Mouse (Mus musculus) hindbrain, embryonic 14.5 days (tissue): ENCODE data around the gene Snap91. TPM values are rescaled to one million over a fixed set of nuclear protein-coding genes. Genes with fewer than 3 reads are reported as not detected.

Experiments
- ATAC-seq: fragments of 200-750 bp; cut with Nextera tagmentation; 2 replicates; pipeline ENCODE4 v1.8.0; 2017; ENCODE audit warnings: moderate number of reproducible peaks, mild to moderate bottlenecking, moderate TSS enrichment, moderate library complexity; ENCODE audit not compliant: low FRiP score
- DNase-seq: peaks from one replicate; pipeline ENCODE4 v3.0.0-alpha.2; 2015; ENCODE audit warnings: low spot score
- H3K27ac ChIP-seq: fragments of 300-500 bp; sonication (generic); 2 replicates; pipeline ENCODE4 v1.5.1; 2014; ENCODE audit warnings: mild to moderate bottlenecking, moderate library complexity
- H3K27me3 ChIP-seq: fragments of 300-500 bp; sonication (generic); 2 replicates; pipeline ENCODE4 v1.6.1; 2014; ENCODE audit warnings: mild to moderate bottlenecking, low read length, mixed read lengths; ENCODE audit not compliant: control insufficient read depth, insufficient read depth
- H3K36me3 ChIP-seq: fragments of 300-500 bp; sonication (generic); replicated peaks from 2 replicates; pipeline ENCODE4 v1.6.1; 2014; ENCODE audit not compliant: control insufficient read depth, insufficient read depth
- H3K4me1 ChIP-seq: fragments of 300-500 bp; sonication (generic); replicated peaks from 2 replicates; pipeline ENCODE4 v1.6.1; 2014; ENCODE audit warnings: antibody characterized with exemption, low read length, mixed read lengths; ENCODE audit not compliant: control insufficient read depth, insufficient read depth
- H3K4me2 ChIP-seq: fragments of 300-500 bp; sonication (generic); replicated peaks from 2 replicates; pipeline ENCODE4 v1.6.1; 2014; ENCODE audit warnings: mild to moderate bottlenecking, moderate library complexity
- H3K4me3 ChIP-seq: fragments of 300-500 bp; sonication (generic); replicated peaks from 2 replicates; pipeline ENCODE4 v1.5.1; 2014; ENCODE audit warnings: mild to moderate bottlenecking, low read length
- H3K9ac ChIP-seq: fragments of 300-500 bp; sonication (generic); 2 replicates; pipeline ENCODE4 v1.6.1; 2014
- H3K9me3 ChIP-seq: fragments of 300-500 bp; sonication (generic); 2 replicates; pipeline ENCODE4 v1.6.1; 2016; ENCODE audit warnings: low read length; ENCODE audit not compliant: control insufficient read depth
- WGBS: fragments of 180-500 bp; shearing (Covaris S2); extraction: QIAGEN DNeasy Blood & Tissue Kit; methylation state at CpG from one replicate; pipeline ENCODE4 v1.1.7; 2014; 5-methylcytosine and 5-hydroxymethylcytosine counted together
- polyA plus RNA-seq: library from polyadenylated mRNA; unstranded; fragments of >200 nt; fragmentation: Nextera tagmentation; extraction: Ambion mirVana; gene quantifications from 2 replicates; pipeline ENCODE4 v1.2.1, GENCODE M21; 2014

Snap91 gene
- polyA plus RNA-seq, 1 experiment from 2014 or later: 92.3 TPM

DNA sequence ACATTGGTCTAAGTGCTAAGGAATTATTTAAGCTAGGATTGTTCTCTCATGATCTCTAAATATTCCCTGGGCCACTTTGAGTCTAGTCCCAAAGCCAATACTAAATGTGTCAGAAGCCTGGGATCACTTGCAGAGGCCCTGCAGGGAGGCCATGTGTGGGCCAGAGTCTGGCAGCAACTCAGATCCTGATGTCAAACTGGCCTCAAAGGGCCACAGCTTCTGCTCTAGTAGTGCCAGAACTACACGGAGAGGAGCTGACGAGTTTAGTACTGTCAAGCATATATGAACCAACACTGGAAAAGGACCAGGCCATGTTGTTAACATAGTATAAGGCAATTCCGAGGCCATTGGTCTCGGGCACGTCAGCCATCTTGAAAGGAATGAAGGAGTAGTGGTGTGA lies 82.3 kb downstream of the Snap91 start:
- no peaks in the 10 kb centered on the region for H3K27me3 ChIP-seq
- no peak overlapping the region for H3K27ac ChIP-seq
- H3K4me3 ChIP-seq: no peak overlapping the region
- peaks cover 46% of the 10 kb centered on the region for H3K36me3 ChIP-seq
- DNase-seq (no peak), ATAC-seq (no peak)
- WGBS: 93% methylated on average over 5 of the region's 5 CpGs
- H3K4me2 ChIP-seq: no peak overlapping the region
- no peaks in the 10 kb centered on the region for H3K4me1 ChIP-seq
- no peak overlapping the region for H3K9ac ChIP-seq
- no peaks in the 10 kb centered on the region for H3K9me3 ChIP-seq

GRCm38 (mm10) chr9:86797553-86797952 lies 82.9 kb downstream of the Snap91 start:
- ATAC-seq (no peak), DNase-seq (no peak)
- no peak overlapping the region for H3K4me3 ChIP-seq
- H3K27me3 ChIP-seq: no peaks in the 10 kb centered on the region
- no peaks in the 10 kb centered on the region for H3K9me3 ChIP-seq
- no peak overlapping the region for H3K9ac ChIP-seq
- 87% methylated on average over 4 of the region's 4 CpGs for WGBS
- no peak overlapping the region for H3K4me2 ChIP-seq
- no peak overlapping the region for H3K27ac ChIP-seq
- no peaks in the 10 kb centered on the region for H3K4me1 ChIP-seq
- peaks cover 44% of the 10 kb centered on the region for H3K36me3 ChIP-seq

- WGBS: 70% methylated on average over 3 of the region's 3 CpGs
- no peak for DNase-seq
- no peak overlapping the region for H3K4me2 ChIP-seq
- H3K27me3 ChIP-seq: no peaks in the 10 kb centered on the region
- H3K36me3 ChIP-seq: peaks cover 52% of the 10 kb centered on the region
- no peak overlapping the region for H3K9ac ChIP-seq
- no peak overlapping the region for H3K4me3 ChIP-seq
- ATAC-seq: no peak
- no peaks in the 10 kb centered on the region for H3K4me1 ChIP-seq
- H3K27ac ChIP-seq: no peak overlapping the region
- H3K9me3 ChIP-seq: no peaks in the 10 kb centered on the region
Observed at GRCm38 (mm10) chr9:86795236-86795635, 85.2 kb downstream of the Snap91 start.

DNA sequence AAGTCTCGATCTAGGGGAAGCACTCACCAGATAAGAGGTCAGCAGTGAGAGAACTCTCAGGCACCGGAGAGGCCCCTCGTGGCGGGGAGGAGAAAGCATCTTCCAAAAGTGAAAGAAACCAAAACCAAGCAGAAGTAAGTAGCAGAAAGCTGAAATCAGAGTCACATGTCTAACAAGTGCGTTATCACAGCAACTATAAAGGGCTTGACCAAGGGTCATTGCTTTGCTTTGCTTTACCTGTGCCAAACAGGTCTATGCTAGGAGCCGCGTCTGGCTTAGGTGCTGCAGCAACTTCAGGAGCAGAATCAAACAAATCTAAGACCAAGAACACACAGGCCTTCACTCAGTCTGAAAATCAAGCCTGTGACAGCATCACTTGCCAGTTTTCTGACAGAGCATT lies 88.5 kb downstream of the Snap91 start:
- DNase-seq: no peak
- Histone ChIP-seq H3K27me3 (no peaks in the 10 kb centered on the region), H3K27ac (no peak overlapping the region), H3K9me3 (no peaks in the 10 kb centered on the region), H3K36me3 (peaks cover 57% of the 10 kb centered on the region), H3K4me2 (no peak overlapping the region), H3K9ac (no peak overlapping the region), H3K4me3 (no peak overlapping the region), H3K4me1 (no peaks in the 10 kb centered on the region)
- WGBS: 89% methylated on average over 7 of the region's 7 CpGs
- no peak for ATAC-seq

DNA sequence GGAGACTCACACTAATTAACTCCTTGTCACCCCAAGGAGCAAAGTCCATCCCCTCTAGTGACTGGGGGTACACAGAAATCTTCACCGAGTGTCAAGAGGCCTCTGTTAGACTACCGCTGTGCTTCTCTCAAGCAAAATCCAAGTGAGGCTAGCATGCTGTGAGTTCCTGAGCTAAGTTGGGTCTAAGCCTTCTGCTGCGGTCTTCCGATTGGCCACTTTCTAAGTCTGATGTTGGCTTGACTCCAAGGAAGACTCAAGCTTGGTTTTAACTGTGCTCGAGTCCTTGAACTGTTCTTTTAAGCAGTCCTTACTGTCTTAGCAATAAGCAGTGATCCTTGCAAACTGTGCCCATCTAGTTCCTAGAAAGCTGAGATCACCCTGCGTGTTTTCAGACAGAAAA lies 91.3 kb downstream of the Snap91 start:
- Histone ChIP-seq H3K36me3 (peaks cover 46% of the 10 kb centered on the region), H3K4me3 (no peak overlapping the region), H3K27me3 (no peaks in the 10 kb centered on the region), H3K4me2 (no peak overlapping the region), H3K9me3 (no peaks in the 10 kb centered on the region), H3K4me1 (no peaks in the 10 kb centered on the region), H3K9ac (no peak overlapping the region), H3K27ac (no peak overlapping the region)
- ATAC-seq (no peak), DNase-seq (no peak)
- WGBS: 79% methylated on average over 6 of the region's 6 CpGs

DNA sequence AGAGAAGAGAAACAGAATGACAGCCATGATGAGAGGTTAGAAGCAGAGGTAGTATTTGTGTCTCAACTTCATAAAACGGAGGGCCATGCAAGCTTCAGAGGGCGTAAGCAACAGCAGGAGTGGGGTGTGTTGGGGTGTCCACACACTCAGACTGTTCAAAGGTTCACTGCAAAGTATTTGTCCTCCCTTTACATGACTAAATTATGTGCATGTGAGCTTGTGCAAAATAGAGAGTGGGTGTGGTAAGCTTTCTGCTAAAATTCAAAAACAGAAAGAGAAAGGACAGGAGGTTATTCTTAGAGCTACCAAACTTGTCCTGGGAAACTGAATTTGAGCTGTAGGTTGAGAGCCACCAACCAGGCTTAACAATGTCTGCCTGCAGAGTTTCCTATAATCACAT lies 97.6 kb downstream of the Snap91 start:
- no peaks in the 10 kb centered on the region for H3K27me3 ChIP-seq

GRCm38 (mm10) chr9:86781426-86781825 lies 99.0 kb downstream of the Snap91 start:
- Histone ChIP-seq H3K36me3 (peaks cover 66% of the 10 kb centered on the region), H3K27ac (no peak overlapping the region), H3K4me2 (no peak overlapping the region), H3K4me1 (no peaks in the 10 kb centered on the region), H3K27me3 (no peaks in the 10 kb centered on the region), H3K9me3 (no peaks in the 10 kb centered on the region), H3K9ac (no peak overlapping the region), H3K4me3 (no peak overlapping the region)
- 85% methylated on average over 4 of the region's 4 CpGs for WGBS
- ATAC-seq (no peak), DNase-seq (no peak)

More for the DNA sequence above, 97.6 kb downstream of the Snap91 start:
- Histone ChIP-seq H3K4me2 (no peak overlapping the region), H3K27ac (no peak overlapping the region), H3K4me3 (no peak overlapping the region), H3K9me3 (no peaks in the 10 kb centered on the region), H3K36me3 (peaks cover 60% of the 10 kb centered on the region), H3K4me1 (no peaks in the 10 kb centered on the region), H3K9ac (no peak overlapping the region)
- DNase-seq: no peak
- WGBS: 94% methylated on average over 2 of the region's 2 CpGs
- ATAC-seq: no peak

DNA sequence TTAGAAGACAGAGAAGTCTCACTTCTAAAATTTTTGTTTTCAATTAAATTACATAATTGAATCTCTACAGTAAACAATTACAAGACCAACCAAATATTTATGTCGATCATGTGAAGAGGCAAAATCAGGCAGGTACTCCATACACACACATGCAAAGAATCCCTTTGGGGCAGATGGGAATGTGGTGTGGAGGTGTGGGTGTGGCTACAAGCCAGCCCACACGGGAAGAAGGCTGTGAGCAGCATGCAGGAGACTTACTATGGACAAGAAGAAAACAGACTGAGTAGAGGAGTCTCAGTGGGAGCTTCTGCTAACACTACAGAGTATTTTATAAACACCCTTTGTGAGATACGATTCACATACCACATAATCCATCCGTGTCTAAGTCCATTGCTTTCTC lies 102.2 kb downstream of the Snap91 start:
- no peaks in the 10 kb centered on the region for H3K4me1 ChIP-seq
- no peak for DNase-seq
- no peak overlapping the region for H3K9ac ChIP-seq
- H3K4me3 ChIP-seq: no peak overlapping the region
- ATAC-seq: no peak
- H3K27ac ChIP-seq: no peak overlapping the region
- H3K27me3 ChIP-seq: no peaks in the 10 kb centered on the region
- H3K36me3 ChIP-seq: peaks cover 86% of the 10 kb centered on the region
- WGBS: 74% methylated on average over 4 of the region's 4 CpGs
- no peaks in the 10 kb centered on the region for H3K9me3 ChIP-seq
- no peak overlapping the region for H3K4me2 ChIP-seq

DNA sequence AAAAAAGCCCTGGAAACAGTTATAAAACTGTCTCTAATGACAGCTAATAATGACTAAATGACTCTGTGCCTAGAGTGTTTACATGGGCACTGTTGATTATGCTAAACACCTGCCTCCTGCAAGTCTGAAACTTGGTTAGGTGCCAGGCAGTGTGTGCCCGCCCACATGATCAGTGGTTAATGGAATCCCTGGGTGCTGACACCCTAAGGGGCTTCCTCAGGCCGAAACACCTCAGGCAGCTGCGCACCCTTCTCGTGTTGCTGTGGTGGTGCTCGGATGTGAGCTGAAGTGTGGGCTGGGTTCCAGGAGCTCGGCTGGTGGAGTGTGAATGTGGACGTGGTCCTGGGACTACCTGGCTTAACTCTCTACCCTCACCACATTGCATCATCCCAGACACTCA lies 103.1 kb downstream of the Snap91 start:
- peak; percentile 40; the same call in 1 of the 2 replicates for ATAC-seq
- Histone ChIP-seq H3K4me3 (no peak overlapping the region), H3K4me1 (no peaks in the 10 kb centered on the region), H3K9ac (no peak overlapping the region), H3K27ac (no peak overlapping the region), H3K27me3 (no peaks in the 10 kb centered on the region), H3K36me3 (peaks cover 86% of the 10 kb centered on the region), H3K9me3 (no peaks in the 10 kb centered on the region), H3K4me2 (no peak overlapping the region)
- 65% methylated on average over 7 of the region's 7 CpGs for WGBS
- no peak for DNase-seq

GRCm38 (mm10) chr9:86775374-86775773 lies 105.1 kb downstream of the Snap91 start:
- no peak overlapping the region for H3K4me3 ChIP-seq
- H3K27me3 ChIP-seq: no peaks in the 10 kb centered on the region
- 96% methylated on average over 6 of the region's 6 CpGs for WGBS
- DNase-seq (no peak), ATAC-seq (no peak)
- H3K27ac ChIP-seq: no peak overlapping the region
- H3K9ac ChIP-seq: no peak overlapping the region
- no peak overlapping the region for H3K4me2 ChIP-seq
- H3K9me3 ChIP-seq: no peaks in the 10 kb centered on the region
- H3K36me3 ChIP-seq: peaks cover 92% of the 10 kb centered on the region
- no peaks in the 10 kb centered on the region for H3K4me1 ChIP-seq
